Mouse (Mus musculus) spleen, postnatal 10 days (tissue): ENCODE results near the gene Rarres2.
A peak's percentile ranks its signal among the peaks of the same experiment; 100 is the strongest.

Source experiments
- DNase-seq, 2 experiments: peaks; one replicate each; pipeline ENCODE4 v3.0.0; 2021 to 2022; ENCODE audit warnings: low spot score in 2 of 2

The Rarres2 gene

DNA sequence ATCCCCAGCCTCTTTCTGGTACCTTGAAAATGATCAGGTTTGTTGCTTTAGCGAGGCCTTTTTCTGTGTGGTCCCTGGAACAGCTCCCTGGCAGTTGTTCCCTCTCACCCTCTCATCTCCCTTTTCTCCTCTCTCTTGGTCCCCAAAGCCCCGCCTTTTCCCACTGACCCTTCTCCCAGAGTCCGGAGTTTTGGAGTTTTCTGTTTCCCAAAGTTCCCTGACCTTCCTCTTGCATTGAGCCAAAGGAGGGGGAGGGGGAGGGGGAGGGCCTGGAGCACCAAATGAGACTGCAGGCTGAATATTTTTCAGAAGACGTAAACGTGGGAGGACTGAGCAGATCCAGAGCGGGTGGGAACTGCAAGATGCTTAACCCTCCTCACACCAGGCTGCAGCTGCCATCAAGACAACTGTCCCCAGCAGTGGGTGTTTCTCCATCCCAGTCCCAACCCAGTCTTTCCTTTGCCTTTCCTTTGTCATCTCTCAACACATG, at the start of gene Rarres2:
Gene Rarres2 (minus strand): TSS at position 218 of the 490 bp plus-strand sequence.
- DNase-seq: no peak

DNA sequence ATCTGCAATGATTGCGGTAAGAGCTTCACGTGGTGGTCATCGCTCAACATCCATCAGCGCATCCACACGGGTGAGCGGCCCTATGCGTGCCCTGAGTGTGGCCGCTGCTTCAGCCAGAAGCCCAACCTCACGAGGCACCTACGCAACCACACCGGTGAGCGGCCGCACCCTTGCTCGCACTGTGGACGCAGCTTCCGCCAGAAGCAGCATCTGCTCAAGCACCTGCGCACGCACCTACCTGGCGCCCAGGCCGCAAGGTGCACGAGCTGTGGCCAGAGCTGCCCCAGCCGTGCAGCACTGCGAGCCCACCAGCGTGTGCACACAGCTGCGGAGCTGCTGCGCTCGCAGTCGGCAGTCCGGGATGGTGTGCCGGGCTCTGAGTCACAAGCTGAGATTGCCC, 47.4 kb upstream of the Rarres2 start:
- DNase-seq: no peak

DNA sequence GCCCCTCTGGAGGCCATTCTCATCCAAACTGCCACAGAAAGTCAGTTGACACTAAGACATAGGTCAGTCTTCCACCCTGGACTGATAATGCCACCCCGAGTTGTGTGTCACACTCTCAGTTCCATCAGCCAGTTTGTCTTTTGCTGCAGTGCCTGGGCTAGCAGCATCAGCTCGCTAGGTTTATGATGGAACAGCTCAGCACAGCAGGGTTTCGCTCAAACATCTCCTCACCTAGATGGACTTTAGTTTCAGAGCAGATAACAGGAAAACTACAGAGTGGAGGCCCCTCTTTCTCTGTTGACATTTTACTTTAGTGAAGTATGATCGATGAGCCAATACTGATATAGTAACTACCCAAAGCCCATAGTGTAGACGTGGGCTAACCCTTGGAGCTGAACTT, 42.2 kb upstream of the Rarres2 start:
- DNase-seq: no peak

DNA sequence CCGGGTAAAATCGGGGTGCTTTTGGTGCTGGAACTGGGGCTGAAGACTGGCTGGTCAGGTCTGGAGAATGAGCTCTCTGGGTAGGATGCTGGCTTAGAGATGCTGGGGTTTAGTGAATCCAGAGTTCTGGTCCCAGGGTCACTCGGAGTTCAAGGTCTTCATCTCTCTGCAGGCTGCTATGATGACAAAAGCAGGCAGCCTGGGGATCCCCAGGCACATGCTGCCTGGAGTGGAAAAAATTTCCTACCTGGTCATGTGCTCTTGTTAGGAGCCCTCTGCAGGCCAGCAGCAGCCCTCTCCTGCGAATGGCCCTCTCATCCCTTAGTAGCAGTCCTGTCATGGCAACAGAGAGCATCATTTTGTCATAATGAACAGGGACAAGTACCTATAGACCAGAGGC, 40.9 kb upstream of the Rarres2 start:
- DNase-seq: no peak

GRCm38 (mm10) chr6:48610657-48611056, 38.1 kb upstream of the Rarres2 start:
- DNase-seq: no peak

DNA sequence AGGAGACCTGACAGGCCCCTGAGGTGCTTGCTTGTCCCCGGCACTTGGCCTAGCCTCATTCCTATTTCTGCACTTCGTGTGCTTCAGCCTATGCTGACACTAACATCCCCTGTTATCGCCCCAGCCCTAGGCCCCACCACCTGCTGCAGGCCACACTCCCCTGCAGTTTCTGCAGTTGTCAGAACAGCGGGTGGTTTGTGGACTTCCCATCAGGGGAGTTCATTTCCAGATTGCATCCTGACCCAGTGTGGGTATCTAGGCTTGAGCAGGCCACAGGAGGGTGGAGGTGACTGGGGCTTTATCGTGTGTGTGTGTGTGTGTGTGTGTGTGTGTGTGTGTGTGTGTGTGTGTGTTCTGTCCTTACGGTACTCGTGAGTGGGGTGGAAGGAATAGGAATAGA, 36.9 kb upstream of the Rarres2 start:
- DNase-seq: no peak

DNA sequence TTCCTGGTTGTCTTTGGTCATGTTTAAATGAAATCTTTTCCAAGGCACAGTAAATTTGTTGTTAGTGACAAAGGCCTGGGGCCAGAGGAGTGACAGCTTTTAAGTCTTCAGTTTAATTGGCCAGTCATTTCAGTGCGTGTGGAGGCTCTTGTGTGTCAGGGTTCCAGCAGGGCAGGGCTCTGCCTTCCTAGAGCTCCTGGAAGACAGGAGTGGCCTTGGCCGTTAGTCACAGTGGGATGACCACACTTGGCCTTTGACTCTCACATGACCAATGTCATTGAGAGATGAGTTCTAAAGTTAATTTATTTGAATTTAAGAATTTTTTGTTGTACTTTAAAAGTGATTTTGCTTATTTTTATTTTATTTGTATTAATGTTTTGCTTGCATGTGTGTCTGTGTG, 35.5 kb upstream of the Rarres2 start:
- DNase-seq: no peak

DNA sequence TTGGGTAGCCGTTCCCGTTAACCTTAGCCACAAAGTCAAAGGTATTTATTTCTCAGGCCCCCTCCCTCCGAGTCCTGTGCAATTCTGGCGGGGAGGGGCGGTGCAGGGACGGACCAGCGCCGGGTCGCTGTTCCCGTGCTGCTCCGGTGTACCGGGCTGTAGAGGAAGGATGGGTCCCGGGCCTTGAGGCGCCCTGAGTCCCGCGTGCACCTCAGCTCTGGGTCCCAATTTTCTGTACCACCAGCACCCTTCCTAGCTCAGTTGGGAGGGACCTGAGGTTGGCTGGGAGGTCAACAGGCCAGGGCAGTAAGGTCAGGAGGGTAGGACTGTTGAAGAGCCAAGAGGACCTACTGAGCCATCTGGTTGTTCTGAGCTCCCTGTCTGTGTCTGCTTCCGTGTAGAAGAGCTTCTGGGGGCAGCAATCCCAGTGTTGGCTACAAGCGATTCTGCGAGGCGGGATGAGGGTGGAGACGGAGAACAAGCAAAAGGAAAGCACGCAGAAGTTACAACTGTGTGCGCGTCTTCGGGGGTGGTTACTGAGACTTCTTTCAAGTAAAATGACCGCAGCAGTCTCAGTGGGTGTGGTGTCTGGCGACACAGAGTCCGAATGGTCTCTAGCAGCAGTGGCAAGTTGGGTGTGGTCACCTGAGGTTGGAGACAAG, 29.6 kb upstream of the Rarres2 start:
- DNase-seq: no peak

GRCm38 (mm10) chr6:48601271-48602079, 28.9 kb upstream of the Rarres2 start, which contains the start of gene Zfp775:
Gene Zfp775, plus strand, starts transcription at chr6:48602063.
- peak; percentile 81 to 92 for DNase-seq

DNA sequence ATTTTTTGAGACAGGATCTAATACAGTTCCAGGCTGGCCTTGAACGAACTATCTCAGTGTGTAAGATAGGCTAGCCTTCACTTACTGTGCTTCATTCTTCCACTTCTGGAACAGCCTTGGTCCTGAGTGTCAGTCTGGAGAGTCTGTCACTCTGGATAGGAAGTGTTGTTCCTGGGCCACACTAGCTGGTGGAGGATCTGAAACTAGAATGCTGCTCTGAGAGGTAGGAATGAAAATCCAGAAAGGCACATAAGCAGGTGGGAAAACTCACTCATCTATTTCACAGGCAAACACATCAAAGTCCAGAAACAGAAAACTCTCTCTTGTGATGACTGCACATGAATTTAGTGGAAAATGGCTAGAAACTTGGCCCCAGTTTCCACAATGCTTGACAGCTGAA, 28.0 kb upstream of the Rarres2 start:
- no peak for DNase-seq

DNA sequence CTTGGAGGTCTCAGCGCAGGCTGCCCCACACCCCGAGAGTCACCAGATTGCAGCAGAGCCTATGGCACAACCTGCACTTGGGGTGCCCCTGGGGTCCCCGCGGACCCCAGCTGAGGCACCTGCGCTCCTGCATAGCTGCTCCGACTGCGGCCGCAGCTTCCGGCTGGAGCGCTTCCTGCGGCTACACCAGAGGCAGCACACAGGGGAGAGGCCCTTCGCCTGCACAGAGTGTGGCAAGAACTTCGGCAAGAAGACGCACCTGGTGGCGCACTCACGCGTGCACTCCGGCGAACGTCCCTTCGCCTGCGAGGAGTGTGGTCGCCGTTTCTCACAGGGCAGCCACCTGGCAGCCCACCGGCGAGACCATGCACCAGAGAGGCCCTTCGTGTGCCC, 24.6 kb upstream of the Rarres2 start:
- no peak for DNase-seq

DNA sequence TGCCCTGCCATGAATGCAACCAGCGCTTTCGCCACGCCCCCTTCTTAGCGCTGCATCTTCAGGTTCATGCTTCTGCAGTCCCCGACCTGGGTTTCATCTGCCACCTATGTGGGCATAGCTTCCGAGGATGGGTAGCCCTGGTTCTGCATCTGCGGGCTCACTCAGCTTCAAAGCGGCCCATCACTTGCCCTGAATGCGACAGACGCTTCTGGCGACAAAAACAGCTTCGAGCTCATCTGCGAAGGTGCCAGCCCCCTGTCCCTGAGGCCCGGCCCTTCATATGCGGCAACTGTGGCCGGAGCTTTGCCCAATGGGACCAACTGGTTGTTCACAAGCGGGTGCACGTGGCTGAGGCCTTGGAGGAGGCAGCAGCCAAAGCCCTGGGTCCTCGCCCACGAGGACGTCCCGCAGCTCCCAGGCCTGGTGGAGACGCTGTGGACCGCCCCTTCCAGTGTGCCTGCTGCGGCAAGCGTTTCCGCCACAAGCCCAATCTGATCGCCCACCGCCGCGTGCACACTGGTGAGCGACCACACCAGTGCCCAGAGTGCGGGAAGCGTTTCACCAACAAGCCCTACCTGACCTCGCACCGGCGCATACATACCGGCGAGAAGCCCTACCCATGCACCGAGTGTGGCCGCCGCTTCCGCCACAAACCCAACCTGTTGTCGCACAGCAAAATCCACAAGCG, 24.1 kb upstream of the Rarres2 start:
- DNase-seq: peak in 1 of 2 experiments; percentile 15

- no peak for DNase-seq
These were observed 22.7 kb upstream of the Rarres2 start for GRCm38 (mm10) chr6:48595278-48595677.

GRCm38 (mm10) chr6:48594043-48594738, 21.6 kb upstream of the Rarres2 start:
- peak in 1 of 2 experiments; percentile 12 for DNase-seq

- DNase-seq: peak; percentile 47 to 78
These were observed 20.8 kb upstream of the Rarres2 start, which contains the start of the genes Repin1 and Gm44965 for GRCm38 (mm10) chr6:48593158-48594042. Gene Repin1, plus strand, starts transcription at chr6:48593883. Gene Gm44965, plus strand, starts transcription at chr6:48593941.

GRCm38 (mm10) chr6:48591871-48592270, 19.3 kb upstream of the Rarres2 start:
- no peak for DNase-seq

DNA sequence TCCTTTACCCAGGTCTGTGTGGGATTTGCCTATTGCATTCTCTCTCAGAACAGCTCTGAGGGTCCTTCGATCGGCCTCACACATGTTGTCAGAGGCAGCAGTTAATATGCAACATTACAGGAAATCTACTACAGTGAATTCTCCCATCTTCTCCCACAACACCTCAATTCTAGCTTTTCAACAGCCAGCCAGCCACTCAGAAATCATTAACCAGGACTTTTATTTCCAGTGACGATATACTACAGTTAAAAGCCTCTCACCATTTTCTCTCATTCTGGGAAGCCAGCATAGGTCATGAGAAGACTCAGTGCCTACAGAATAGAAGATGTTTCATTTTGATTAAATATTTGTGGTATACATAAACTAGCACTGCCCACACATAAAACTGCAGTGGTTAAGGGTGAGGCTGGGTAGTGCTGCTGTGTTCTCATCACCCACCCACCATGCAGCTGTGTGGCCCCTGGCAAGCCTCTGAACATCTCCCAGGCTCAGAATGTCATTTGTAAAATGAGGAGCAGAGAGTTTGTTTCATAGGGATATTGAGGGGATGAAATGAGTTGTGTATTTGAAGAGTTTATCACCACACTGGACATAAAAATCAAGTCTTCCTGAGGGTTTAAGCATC, 18.7 kb upstream of the Rarres2 start:
- no peak for DNase-seq

GRCm38 (mm10) chr6:48589194-48589750, 16.7 kb upstream of the Rarres2 start, which contains the start of gene Gm45021:
Gene Gm45021, plus strand, starts transcription at chr6:48589610.
- DNase-seq: no peak

DNA sequence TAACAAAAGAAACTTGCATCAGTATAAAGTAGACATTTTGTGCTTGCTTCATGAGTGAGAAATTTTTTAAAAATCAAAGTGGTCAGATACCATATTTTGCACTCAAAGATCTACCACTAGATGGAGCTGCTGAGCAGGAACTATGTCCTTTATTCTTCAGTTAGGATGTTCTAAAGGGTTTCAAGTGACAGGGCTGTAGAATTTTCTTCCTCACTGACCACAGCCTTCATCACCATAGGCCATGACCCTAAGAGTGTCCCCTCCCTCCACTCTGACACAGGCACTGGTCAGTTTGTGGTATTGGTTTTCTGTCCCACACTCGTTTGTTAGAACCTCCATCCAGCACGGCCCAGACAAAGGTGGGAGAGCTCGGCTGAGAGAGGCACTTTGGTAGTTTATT, 9.4 kb upstream of the Rarres2 start:
- no peak for DNase-seq

DNA sequence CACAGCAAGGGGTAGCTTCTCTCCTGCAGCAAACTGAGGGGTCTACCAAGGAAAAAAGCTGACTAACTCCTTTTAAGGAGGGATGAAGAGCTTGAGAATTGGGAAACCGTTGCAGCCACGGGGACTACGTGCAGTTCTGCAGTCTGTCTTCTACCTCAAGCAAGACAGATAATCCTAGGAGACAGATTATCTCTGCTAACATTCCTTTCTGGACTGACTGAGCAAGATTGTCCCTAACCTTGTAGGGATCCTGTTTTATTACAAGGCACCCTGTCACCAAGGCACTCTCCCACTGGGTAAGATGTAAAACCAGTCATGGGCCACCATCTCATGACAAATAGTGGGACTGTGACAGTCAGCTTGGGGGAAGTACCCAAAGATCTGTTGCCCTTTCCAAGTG, 8.7 kb upstream of the Rarres2 start:
- DNase-seq: no peak
